In the genomic region with DNA sequence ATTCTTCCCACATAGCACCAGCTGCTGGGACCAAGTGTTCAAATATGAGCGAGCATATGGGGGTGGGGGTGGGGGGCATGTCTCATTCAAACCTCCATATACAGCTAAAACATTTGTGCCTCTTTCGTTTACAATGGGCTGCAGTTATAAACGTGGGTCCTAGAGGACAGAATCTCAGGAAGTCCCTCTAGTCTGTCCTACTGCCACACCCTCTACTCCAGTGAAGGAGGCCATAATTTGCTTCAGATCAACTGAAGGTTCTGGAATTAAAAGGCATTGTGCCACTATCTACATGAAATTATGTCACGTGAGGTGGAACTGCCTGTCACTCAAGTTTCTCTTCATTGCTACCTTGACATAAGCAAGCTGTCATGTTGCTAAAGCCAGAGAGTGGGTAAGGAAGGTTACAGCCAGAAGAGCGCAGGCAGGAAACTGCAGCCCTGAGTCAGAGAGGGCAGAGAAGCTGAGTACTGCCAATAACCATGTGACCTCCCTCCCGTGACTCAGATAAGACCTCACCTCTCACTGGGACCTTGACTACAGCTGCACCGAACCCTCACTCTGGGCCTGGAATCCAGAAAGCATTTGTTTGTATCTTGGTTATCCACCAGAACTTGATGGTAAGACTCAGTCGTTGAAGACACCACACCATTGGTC, we compare ENCODE assay signal across 29 mouse cellular contexts. TPM values are rescaled to one million over a fixed set of nuclear protein-coding genes. Genes with fewer than 3 reads are reported as not detected.
A peak's percentile ranks its signal among the peaks of the same experiment; 100 is the strongest.
DNase-seq lines count a peak whose midpoint lies in the region; ATAC-seq and TF ChIP-seq lines count a peak whose summit lies in the region.
"Had no signal": no experiment of that assay in that cellular context is flagged by ENCODE, and none has a peak within 500 bp of the region (broad histone marks: within the 10 kb centered on the region; RNA-seq: fewer than 3 reads in every experiment).

No protein-coding gene starts in this region.

- 0 out of 2 replicates have a peak, but pooled peaks have one; percentile 32 for ATAC-seq in hindbrain, embryonic 13.5 days (ENCODE audit: low FRiP score)
- no peak for ATAC-seq in hindbrain, embryonic 14.5 days (ENCODE audit: low FRiP score)
- 0 out of 2 replicates have a peak, but pooled peaks have one; percentile 45 for ATAC-seq in stomach, postnatal 0 days (ENCODE audit: low FRiP score, low TSS enrichment)

- no peaks in the 10 kb centered on the region; the same call in 1 of the 2 replicates for H3K4me1 ChIP-seq in hindbrain, embryonic 13.5 days (replicated peaks)
- 0 out of 2 replicates have a peak, but pooled peaks cover 4% of the 10 kb centered on the region for H3K4me1 ChIP-seq in hindbrain, embryonic 14.5 days (replicated peaks; ENCODE audit: control insufficient read depth, insufficient read depth, low read length)
- H3K4me1 ChIP-seq in stomach, postnatal 0 days (replicated peaks; ENCODE audit: control insufficient read depth, insufficient read depth): no peaks in the 10 kb centered on the region
- H3K4me1 ChIP-seq: embryonic facial prominence, embryonic 10.5 days; embryonic facial prominence, embryonic 15.5 days; heart, embryonic 13.5 days; hindbrain, embryonic 15.5 days; limb, embryonic 13.5 days; lung, embryonic 15.5 days; neural tube, embryonic 12.5 days had no signal

- H3K4me2 ChIP-seq in hindbrain, embryonic 13.5 days: no peak overlapping the region
- H3K4me2 ChIP-seq in hindbrain, embryonic 14.5 days (replicated peaks): no peak overlapping the region
- no peak overlapping the region for H3K4me2 ChIP-seq in stomach, postnatal 0 days (replicated peaks; ENCODE audit: low read depth)
- H3K4me2 ChIP-seq: embryonic facial prominence, embryonic 15.5 days; forebrain, embryonic 12.5 days; heart, embryonic 13.5 days; hindbrain, embryonic 15.5 days; limb, embryonic 13.5 days; liver, embryonic 11.5 days; lung, embryonic 15.5 days; neural tube, embryonic 12.5 days had no signal

- no peaks in the 10 kb centered on the region for H3K27me3 ChIP-seq in hindbrain, embryonic 13.5 days
- H3K27me3 ChIP-seq in hindbrain, embryonic 14.5 days (ENCODE audit: control insufficient read depth, insufficient read depth, low read length): no peaks in the 10 kb centered on the region
- no peaks in the 10 kb centered on the region for H3K27me3 ChIP-seq in stomach, postnatal 0 days (ENCODE audit: control insufficient read depth, insufficient read depth, low read length)
- H3K27me3 ChIP-seq: embryonic facial prominence, embryonic 15.5 days; forebrain, embryonic 12.5 days; hindbrain, embryonic 15.5 days; limb, embryonic 13.5 days; lung, embryonic 15.5 days; neural tube, embryonic 12.5 days had no signal

- 76% methylated on average over 8 of the region's 8 CpGs for WGBS in hindbrain, embryonic 13.5 days
- 77% methylated on average over 8 of the region's 8 CpGs for WGBS in hindbrain, embryonic 14.5 days
- WGBS in stomach, postnatal 0 days: 52% methylated on average over 8 of the region's 8 CpGs

- no peaks in the 10 kb centered on the region for H3K36me3 ChIP-seq in hindbrain, embryonic 13.5 days
- H3K36me3 ChIP-seq in hindbrain, embryonic 14.5 days (replicated peaks; ENCODE audit: control insufficient read depth, insufficient read depth): no peaks in the 10 kb centered on the region
- no peaks in the 10 kb centered on the region for H3K36me3 ChIP-seq in stomach, postnatal 0 days (ENCODE audit: control insufficient read depth, insufficient read depth, low read length)
- H3K36me3 ChIP-seq: embryonic facial prominence, embryonic 10.5 days; embryonic facial prominence, embryonic 15.5 days; forebrain, embryonic 12.5 days; heart, embryonic 13.5 days; hindbrain, embryonic 15.5 days; limb, embryonic 13.5 days; lung, embryonic 15.5 days; midbrain, embryonic 10.5 days; neural tube, embryonic 12.5 days had no signal

- DNase-seq in adrenal gland, postnatal 36 days: peak; percentile 5 to 14
- DNase-seq in adrenal gland, postnatal 10 days: no peak
- DNase-seq in hindbrain, embryonic 14.5 days (ENCODE audit: low spot score): no peak
- DNase-seq in brain, adult 2 months (ENCODE audit: low read depth, low spot score): peak; percentile 41
- no peak for DNase-seq in stomach, postnatal 0 days (ENCODE audit: low spot score)
- DNase-seq in left cerebral cortex, adult 8-10 months (ENCODE audit: low spot score in 2 of 2): no peak
- DNase-seq: adrenal gland, postnatal 25 days; cerebellum, adult 8-10 months; cerebellum, postnatal 25 days; gastrocnemius, adult 2 months; heart, postnatal 10 days; kidney, adult 9 months; kidney, postnatal 10 days; right cerebral cortex, adult 18-20 months; right cerebral cortex, postnatal 4 days; thymus, adult 2 months; thymus, postnatal 36 days had no signal

- H3K27ac ChIP-seq in hindbrain, embryonic 13.5 days: no peak overlapping the region
- H3K27ac ChIP-seq in hindbrain, embryonic 14.5 days: no peak overlapping the region
- H3K27ac ChIP-seq in stomach, postnatal 0 days (replicated peaks): no peak overlapping the region
- H3K27ac ChIP-seq: embryonic facial prominence, embryonic 10.5 days; embryonic facial prominence, embryonic 15.5 days; forebrain, embryonic 12.5 days; gastrocnemius, adult 2 months; heart, embryonic 13.5 days; hindbrain, embryonic 15.5 days; limb, embryonic 13.5 days; lung, embryonic 15.5 days; midbrain, embryonic 10.5 days; neural tube, embryonic 12.5 days had no signal

- TF ChIP-seq CTCF in stomach, postnatal 0 days (IDR thresholded peaks at IDR 0.05; ENCODE audit: low read depth): no peak

- no peaks in the 10 kb centered on the region for H3K9me3 ChIP-seq in hindbrain, embryonic 13.5 days
- no peaks in the 10 kb centered on the region for H3K9me3 ChIP-seq in hindbrain, embryonic 14.5 days (ENCODE audit: control insufficient read depth, low read length)
- no peaks in the 10 kb centered on the region for H3K9me3 ChIP-seq in stomach, postnatal 0 days (ENCODE audit: control insufficient read depth, low read length)
- H3K9me3 ChIP-seq: embryonic facial prominence, embryonic 10.5 days; embryonic facial prominence, embryonic 15.5 days; forebrain, embryonic 12.5 days; hindbrain, embryonic 15.5 days; limb, embryonic 13.5 days; lung, embryonic 15.5 days; midbrain, embryonic 10.5 days; neural tube, embryonic 12.5 days had no signal

- no peak overlapping the region for H3K4me3 ChIP-seq in hindbrain, embryonic 13.5 days
- H3K4me3 ChIP-seq in hindbrain, embryonic 14.5 days (replicated peaks; ENCODE audit: low read length): no peak overlapping the region
- no peak overlapping the region for H3K4me3 ChIP-seq in stomach, postnatal 0 days (ENCODE audit: low read depth, low read length)
- H3K4me3 ChIP-seq: embryonic facial prominence, embryonic 10.5 days; embryonic facial prominence, embryonic 15.5 days; forebrain, embryonic 12.5 days; gastrocnemius, adult 2 months; heart, embryonic 13.5 days; hindbrain, embryonic 15.5 days; limb, embryonic 13.5 days; lung, embryonic 15.5 days; midbrain, embryonic 10.5 days; myocyte; neural tube, embryonic 12.5 days had no signal

- TF ChIP-seq EP300 in stomach, postnatal 0 days (optimal IDR thresholded peaks at IDR 0.05): no peak

- H3K9ac ChIP-seq in hindbrain, embryonic 13.5 days: no peak overlapping the region
- no peak overlapping the region for H3K9ac ChIP-seq in hindbrain, embryonic 14.5 days
- no peak overlapping the region for H3K9ac ChIP-seq in stomach, postnatal 0 days (ENCODE audit: low read length)
- H3K9ac ChIP-seq: embryonic facial prominence, embryonic 15.5 days; forebrain, embryonic 12.5 days; heart, embryonic 13.5 days; hindbrain, embryonic 15.5 days; limb, embryonic 13.5 days; lung, embryonic 15.5 days; neural tube, embryonic 12.5 days had no signal

RNA-seq across cellular contexts. Expression of a gene that starts 59.3 kb away (rescaled TPM):
- under 1 TPM in 1 of 2 experiments, not detected in 1; 0.20 TPM for total RNA-seq in adrenal gland, postnatal 36 days (2021)
- total RNA-seq in adrenal gland, postnatal 10 days (2021): not detected
- polyA plus RNA-seq in hindbrain, embryonic 13.5 days (2015; fragmentation: Nextera tagmentation; extraction: Ambion mirVana): 0.89 and 1.1 TPM in 2 replicates
- polyA plus RNA-seq in hindbrain, embryonic 14.5 days (2014; fragmentation: Nextera tagmentation; extraction: Ambion mirVana): 0.70 and 0.80 TPM in 2 replicates
- 0.27 and 0.41 TPM in 2 replicates for polyA plus RNA-seq in stomach, postnatal 0 days (2015; fragmentation: Nextera tagmentation; extraction: Ambion mirVana)
- total RNA-seq in left cerebral cortex, adult 8-10 months (2022): under 1 TPM; 0.32 to 0.81 (median 0.70) TPM

Comparison
In these comparisons a context has a peak if more than half of its experiments do, and no peak if none do; other contexts are left out.
1. DNase-seq: peak in adrenal gland, postnatal 36 days (2 of 2) and brain, adult 2 months (single experiment); none in adrenal gland, postnatal 10 days (single experiment), hindbrain, embryonic 14.5 days (single experiment), stomach, postnatal 0 days (single experiment) and left cerebral cortex, adult 8-10 months (0 of 2).